Mouse (Mus musculus) liver, adult 2 months (tissue): ENCODE data around the gene Chrna9. TPM values are rescaled to one million over a fixed set of nuclear protein-coding genes. Genes with fewer than 3 reads are reported as not detected.
"Not testable (repeated sequence)": the region's sequence is repeated elsewhere in the genome, so short reads cannot be mapped to it uniquely, and the experiment has no call there.

ENCODE experiments used
- DNase-seq: peaks from one replicate; pipeline ENCODE4 v3.0.0-alpha.2; 2011; ENCODE audit warnings: low read depth, low spot score; ENCODE audit errors: extremely low read depth
- H3K27ac ChIP-seq: fragments of 200-500 bp; replicated peaks from 2 replicates; pipeline ENCODE4 v1.5.1; 2012; ENCODE audit warnings: low read depth, mild to moderate bottlenecking, control low read depth, inconsistent platforms, low read length; ENCODE audit not compliant: insufficient read depth
- H3K27me3 ChIP-seq: fragments of 200-500 bp; 2 replicates; pipeline ENCODE4 v1.6.1; 2012; ENCODE audit warnings: mild to moderate bottlenecking, moderate library complexity, low read length, inconsistent platforms; ENCODE audit not compliant: control insufficient read depth, insufficient read depth
- H3K36me3 ChIP-seq: fragments of 200-500 bp; 2 replicates; pipeline ENCODE4 v1.6.1; 2012; ENCODE audit warnings: low read length, inconsistent platforms; ENCODE audit not compliant: control insufficient read depth, insufficient read depth
- H3K4me1 ChIP-seq: fragments of 200-500 bp; 2 replicates; pipeline ENCODE4 v1.6.1; 2011; ENCODE audit warnings: low read length; ENCODE audit not compliant: control insufficient read depth, insufficient read depth
- H3K4me3 ChIP-seq: fragments of 200-500 bp; 2 replicates; pipeline ENCODE4 v1.5.1; 2011; ENCODE audit warnings: low read depth, mild to moderate bottlenecking, control low read depth, low read length, moderate library complexity; ENCODE audit not compliant: insufficient read depth
- H3K79me2 ChIP-seq: fragments of 200-500 bp; 2 replicates; pipeline ENCODE4 v1.6.1; 2012; ENCODE audit warnings: inconsistent platforms, mild to moderate bottlenecking, low read length, moderate library complexity; ENCODE audit not compliant: control insufficient read depth, insufficient read depth
- H3K9ac ChIP-seq: fragments of 200-500 bp; 2 replicates; pipeline ENCODE4 v1.6.1; 2012; ENCODE audit warnings: low read depth, mild to moderate bottlenecking, control low read depth, inconsistent platforms, low read length
- CTCF ChIP-seq: fragments of 200-500 bp; IDR thresholded peaks from 2 replicates; pipeline ENCODE4 v1.5.1; 2011; ENCODE audit warnings: low read depth, low read length, control low read depth
- POLR2A ChIP-seq: fragments of 200-500 bp; IDR thresholded peaks from 2 replicates; pipeline ENCODE4 v1.6.1; 2011; ENCODE audit warnings: low read length, control low read depth; ENCODE audit not compliant: insufficient read depth; ENCODE audit errors: extremely low read depth
- WGBS: fragments of 180-500 bp; shearing (Covaris S2); methylation state at CpG from one replicate; pipeline ENCODE4 v1.1.7; 2018; 5-methylcytosine and 5-hydroxymethylcytosine counted together
- polyA plus RNA-seq: library from polyadenylated mRNA; depleted of rRNA; stranded (reverse); fragments of >200 nt; gene quantifications from 2 replicates; pipeline ENCODE4 v1.2.3, GENCODE M21; 2012
- total RNA-seq: library from RNA; depleted of rRNA; stranded (reverse); fragments of >200 nt; gene quantifications from 2 replicates; pipeline ENCODE4 v1.2.3, GENCODE M21; 2014

Chrna9 gene
- total and polyA plus RNA-seq, 2 experiments: not detected

DNA sequence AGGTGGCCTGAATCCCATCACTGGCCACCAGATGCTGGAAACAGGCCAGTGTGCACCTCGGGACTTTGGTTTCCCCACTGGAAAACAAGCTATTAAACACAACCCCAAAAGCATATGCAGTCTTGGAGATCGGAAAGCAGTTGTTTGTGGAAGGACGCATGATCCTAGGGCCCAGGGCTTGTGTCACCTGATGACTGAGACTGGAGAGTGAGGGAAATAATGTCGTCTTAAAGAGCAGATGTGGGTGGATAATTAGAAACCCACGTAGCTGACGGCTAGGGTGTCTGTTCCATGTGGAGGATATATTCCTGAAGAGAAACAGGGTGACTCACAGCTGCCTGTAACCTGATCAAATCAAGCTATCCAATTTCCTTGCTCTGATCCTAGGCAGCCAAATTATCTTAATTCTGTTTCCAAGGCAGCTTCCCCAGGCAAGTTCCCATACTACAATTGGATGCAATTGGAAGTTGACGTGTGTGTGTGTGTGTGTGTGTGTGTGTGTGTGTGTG is 31.1 kb downstream of the Chrna9 start:
- Histone ChIP-seq H3K27ac (no peak overlapping the region), H3K4me1 (no peaks in the 10 kb centered on the region)

DNA sequence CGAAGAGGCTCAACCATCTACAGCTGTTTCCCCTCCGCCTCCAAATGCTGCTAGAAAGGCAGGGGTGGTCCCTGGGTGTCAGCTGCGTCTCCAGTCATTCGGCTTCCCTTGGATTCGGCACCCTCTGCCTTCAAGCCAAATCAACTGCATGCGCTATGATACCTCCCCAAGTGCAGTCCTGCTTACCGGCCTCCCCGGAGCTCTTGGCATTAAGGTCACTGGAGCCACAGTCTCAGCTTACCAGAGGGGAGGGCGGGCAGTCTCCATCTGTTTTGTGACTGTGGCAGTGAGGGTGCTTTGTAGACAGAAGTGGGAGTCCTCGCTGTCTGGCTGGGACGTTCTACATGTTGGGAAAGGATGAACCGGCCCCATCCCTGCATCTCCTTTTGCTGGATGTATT is 32.4 kb downstream of the Chrna9 start:
- no peaks in the 10 kb centered on the region for H3K79me2 ChIP-seq
- no peaks in the 10 kb centered on the region for H3K27me3 ChIP-seq
- no peaks in the 10 kb centered on the region for H3K4me1 ChIP-seq
- DNase-seq: no peak
- no peak overlapping the region for H3K4me3 ChIP-seq
- no peaks in the 10 kb centered on the region for H3K36me3 ChIP-seq
- H3K27ac ChIP-seq: no peak overlapping the region
- TF ChIP-seq POLR2A (no peak), CTCF (no peak)
- no peak overlapping the region for H3K9ac ChIP-seq
- WGBS: 70% methylated on average over 12 of the region's 12 CpGs

More for the DNA sequence above, 31.1 kb downstream of the Chrna9 start:
- no peak for DNase-seq
- Histone ChIP-seq H3K79me2 (no peaks in the 10 kb centered on the region), H3K27me3 (no peaks in the 10 kb centered on the region), H3K9ac (no peak overlapping the region), H3K4me3 (no peak overlapping the region), H3K36me3 (no peaks in the 10 kb centered on the region)
- 76% methylated on average over 7 of the region's 7 CpGs for WGBS
- TF ChIP-seq CTCF (no peak), POLR2A (no peak)

DNA sequence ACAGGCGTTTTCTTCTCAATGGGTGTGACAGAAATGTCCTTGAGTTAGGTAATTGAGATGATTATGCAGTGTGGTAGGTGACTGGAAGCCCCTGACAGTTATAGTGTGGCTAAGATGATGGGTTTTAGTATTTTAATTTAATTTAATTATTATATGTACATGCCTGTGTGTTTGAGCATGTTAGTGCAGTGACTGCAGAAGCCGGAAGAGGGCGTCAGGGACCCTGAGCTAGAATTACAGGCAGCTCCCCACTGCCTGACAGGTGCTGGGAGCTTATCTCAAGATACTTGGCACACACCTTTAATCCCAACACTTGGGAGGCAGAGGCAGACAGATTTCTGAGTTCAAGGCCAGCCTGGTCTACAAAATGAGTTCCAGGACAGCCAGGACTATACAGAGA is 33.3 kb downstream of the Chrna9 start:
- H3K36me3 ChIP-seq: no peaks in the 10 kb centered on the region
- 93% methylated on average over 3 of the region's 3 CpGs for WGBS
- TF ChIP-seq CTCF (no peak), POLR2A (no peak)
- H3K79me2 ChIP-seq: no peaks in the 10 kb centered on the region
- no peaks in the 10 kb centered on the region for H3K4me1 ChIP-seq
- no peak overlapping the region for H3K9ac ChIP-seq
- DNase-seq: no peak
- no peak overlapping the region for H3K27ac ChIP-seq
- H3K27me3 ChIP-seq: no peaks in the 10 kb centered on the region
- H3K4me3 ChIP-seq: no peak overlapping the region

DNA sequence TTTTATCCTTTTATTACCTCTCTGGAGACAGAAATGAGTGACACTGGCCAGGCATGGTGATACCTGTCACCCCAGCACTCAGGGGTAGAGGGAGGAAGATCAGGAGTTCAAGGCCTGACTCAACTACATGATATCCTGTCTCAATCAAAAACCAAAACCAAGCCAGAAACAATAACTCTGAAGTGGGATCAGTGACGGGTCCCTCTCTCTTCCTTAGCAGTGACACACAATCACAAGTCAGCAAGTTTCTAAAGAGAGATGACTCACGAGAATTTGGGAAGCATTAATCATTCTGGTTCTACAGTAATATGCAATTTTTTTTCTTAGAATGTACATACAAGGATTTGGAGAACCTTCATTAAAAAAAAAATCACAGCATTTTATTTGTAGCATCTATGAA is 38.5 kb downstream of the Chrna9 start:
- Histone ChIP-seq H3K27ac (no peak overlapping the region), H3K36me3 (no peaks in the 10 kb centered on the region), H3K4me1 (no peaks in the 10 kb centered on the region), H3K9ac (no peak overlapping the region), H3K27me3 (no peaks in the 10 kb centered on the region), H3K4me3 (no peak overlapping the region), H3K79me2 (no peaks in the 10 kb centered on the region)
- TF ChIP-seq CTCF (no peak), POLR2A (no peak)
- DNase-seq: peak; percentile 24
- WGBS: 67% methylated on average over 2 of the region's 2 CpGs

GRCm38 (mm10) chr5:65975731-65976130 is 41.0 kb downstream of the Chrna9 start:
- H3K4me1 ChIP-seq: no peaks in the 10 kb centered on the region
- H3K27ac ChIP-seq: no peak overlapping the region
- no peak overlapping the region for H3K9ac ChIP-seq
- H3K4me3 ChIP-seq: no peak overlapping the region
- H3K27me3 ChIP-seq: no peaks in the 10 kb centered on the region
- no peaks in the 10 kb centered on the region for H3K79me2 ChIP-seq
- DNase-seq: no peak
- no peaks in the 10 kb centered on the region for H3K36me3 ChIP-seq
- WGBS: 89% methylated on average over 12 of the region's 13 CpGs
- no peak for TF ChIP-seq CTCF
- no peak for TF ChIP-seq POLR2A

DNA sequence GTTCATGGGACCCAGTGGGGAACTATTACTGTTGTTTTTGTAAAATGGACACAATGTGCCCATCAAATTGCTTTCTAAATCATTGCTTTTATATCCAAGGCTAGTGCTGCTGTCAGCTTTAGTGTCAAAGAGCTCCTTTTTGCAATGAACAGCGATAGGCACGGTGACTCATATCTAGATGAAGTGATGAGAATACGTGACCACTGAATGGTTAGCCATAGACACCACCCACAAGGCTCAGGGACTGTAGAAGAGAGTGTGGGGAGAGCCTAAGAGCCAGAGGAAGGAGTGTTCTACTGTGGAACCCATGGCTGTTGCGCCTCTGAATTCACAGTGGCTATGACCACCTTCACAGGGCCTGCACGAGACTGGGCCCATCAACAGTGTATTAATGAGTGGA is 51.7 kb downstream of the Chrna9 start:
- Histone ChIP-seq H3K27ac (no peak overlapping the region), H3K36me3 (no peaks in the 10 kb centered on the region), H3K9ac (no peak overlapping the region), H3K4me3 (no peak overlapping the region), H3K27me3 (no peaks in the 10 kb centered on the region), H3K79me2 (no peaks in the 10 kb centered on the region), H3K4me1 (no peaks in the 10 kb centered on the region)
- no peak for DNase-seq
- TF ChIP-seq POLR2A (no peak), CTCF (no peak)
- WGBS: 91% methylated on average over 5 of the region's 5 CpGs

DNA sequence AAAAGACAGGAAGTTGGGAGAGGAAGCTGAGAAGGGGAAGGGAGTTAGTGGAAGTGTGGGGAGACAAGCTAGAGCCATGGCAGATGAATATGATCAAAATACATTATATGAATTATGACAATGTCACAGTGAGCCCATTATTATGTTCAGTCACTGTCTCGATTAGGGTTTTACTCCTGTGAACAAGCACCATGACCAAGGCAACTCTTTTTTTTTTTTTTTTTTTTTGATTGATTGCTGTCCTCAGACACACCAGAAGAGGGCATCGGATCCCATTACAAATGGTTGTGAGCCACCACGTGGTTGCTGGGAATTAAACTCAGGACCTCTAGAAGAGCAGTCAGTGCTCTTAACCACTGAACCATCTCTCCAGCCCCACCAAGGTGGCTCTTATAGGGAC is 52.3 kb downstream of the Chrna9 start:
- H3K9ac ChIP-seq, H3K4me3 ChIP-seq, H3K4me1 ChIP-seq, H3K27ac ChIP-seq, H3K36me3 ChIP-seq, H3K27me3 ChIP-seq, H3K79me2 ChIP-seq, DNase-seq: not testable (repeated sequence)
- 69% methylated on average over 3 of the region's 3 CpGs for WGBS
